Mouse (Mus musculus) spleen, postnatal 4 days (tissue): ENCODE measurements at regions not wholly inside any gene's neighbourhood (a gene's known extent, or its start where the extent isn't known, plus 50 kb on each side); places are given as distances from the start of the nearest gene placed in this dataset.

Experiments used
- DNase-seq, 2 experiments: peaks; one replicate each; pipeline ENCODE4 v3.0.0; 2022; ENCODE audit warnings: low spot score in 2 of 2

- DNase-seq: no peak
Measured at GRCm38 (mm10) chr6:93488441-93488955, 545.2 kb upstream of the Adamts9 start.

GRCm38 (mm10) chr6:93478521-93478920 is 535.2 kb upstream of the Adamts9 start:
- no peak for DNase-seq

GRCm38 (mm10) chr6:93474981-93475380 is 531.7 kb upstream of the Adamts9 start:
- no peak for DNase-seq

- peak in 1 of 2 experiments; percentile 15 for DNase-seq
Measured at GRCm38 (mm10) chr6:93467867-93468266, 524.6 kb upstream of the Adamts9 start.

GRCm38 (mm10) chr6:93462861-93463260 is 519.6 kb upstream of the Adamts9 start:
- peak in 1 of 2 experiments; percentile 3 for DNase-seq

GRCm38 (mm10) chr6:93461374-93461773 is 518.1 kb upstream of the Adamts9 start:
- DNase-seq: no peak

GRCm38 (mm10) chr6:93457613-93458012 is 514.3 kb upstream of the Adamts9 start:
- no peak for DNase-seq

- DNase-seq: no peak
Measured at GRCm38 (mm10) chr6:93456383-93457033, 513.2 kb upstream of the Adamts9 start.

- no peak for DNase-seq
Measured at GRCm38 (mm10) chr6:93445568-93445967, 502.3 kb upstream of the Adamts9 start.

- DNase-seq: no peak
Measured at GRCm38 (mm10) chr6:93445124-93445523, 501.8 kb upstream of the Adamts9 start.

- DNase-seq: no peak
Measured at GRCm38 (mm10) chr6:93443766-93444557, 500.7 kb upstream of the Adamts9 start.

- DNase-seq: no peak
Measured at GRCm38 (mm10) chr6:93433446-93433845, 490.2 kb upstream of the Adamts9 start.

GRCm38 (mm10) chr6:93426141-93426540 is 482.8 kb upstream of the Adamts9 start:
- DNase-seq: no peak

GRCm38 (mm10) chr6:93422906-93423305 is 479.6 kb upstream of the Adamts9 start:
- DNase-seq: no peak

- DNase-seq: no peak
Measured at GRCm38 (mm10) chr6:93422253-93422652, 479.0 kb upstream of the Adamts9 start.

GRCm38 (mm10) chr6:93417625-93418024 is 474.3 kb upstream of the Adamts9 start:
- no peak for DNase-seq

GRCm38 (mm10) chr6:93416006-93416405 is 472.7 kb upstream of the Adamts9 start:
- no peak for DNase-seq

GRCm38 (mm10) chr6:93411077-93411452 is 467.8 kb upstream of the Adamts9 start:
- no peak for DNase-seq

- DNase-seq: no peak
Measured at GRCm38 (mm10) chr6:93410416-93411076, 467.3 kb upstream of the Adamts9 start.

GRCm38 (mm10) chr6:93398551-93398950 is 455.3 kb upstream of the Adamts9 start:
- no peak for DNase-seq

- DNase-seq: no peak
Measured at GRCm38 (mm10) chr6:93397074-93397473, 453.8 kb upstream of the Adamts9 start.

- no peak for DNase-seq
Measured at GRCm38 (mm10) chr6:93395952-93396351, 452.7 kb upstream of the Adamts9 start.
